Mouse (Mus musculus) adrenal gland, adult (tissue): ENCODE data around the gene Mif4gd.

Source experiments
- DNase-seq, 2 experiments: peaks; one replicate each; pipeline ENCODE4 v3.0.0; 2022 to 2023; ENCODE audit warnings: low spot score in 1 of 2; ENCODE audit not compliant: inconsistent age in 2 of 2

The Mif4gd gene

DNA sequence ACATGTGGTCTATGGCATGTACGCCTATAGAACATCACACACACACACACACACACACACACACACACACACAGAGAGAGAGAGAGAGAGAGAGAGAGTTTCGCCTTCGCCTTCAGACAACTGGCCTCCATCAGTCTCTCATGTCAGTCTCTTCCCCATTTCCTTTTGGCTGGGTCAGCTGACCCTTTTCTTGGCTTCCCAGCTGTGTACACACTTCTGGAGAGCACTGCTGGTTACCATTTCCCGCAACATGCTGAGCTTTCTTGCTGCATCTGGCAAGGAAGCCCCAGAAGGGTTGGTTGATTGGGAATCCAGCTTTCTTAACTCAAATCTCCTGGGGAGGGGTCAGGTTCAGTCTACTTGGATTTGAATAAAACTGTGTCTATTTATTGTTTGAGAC lies 21.3 kb upstream of the Mif4gd start:
- DNase-seq = no peak

DNA sequence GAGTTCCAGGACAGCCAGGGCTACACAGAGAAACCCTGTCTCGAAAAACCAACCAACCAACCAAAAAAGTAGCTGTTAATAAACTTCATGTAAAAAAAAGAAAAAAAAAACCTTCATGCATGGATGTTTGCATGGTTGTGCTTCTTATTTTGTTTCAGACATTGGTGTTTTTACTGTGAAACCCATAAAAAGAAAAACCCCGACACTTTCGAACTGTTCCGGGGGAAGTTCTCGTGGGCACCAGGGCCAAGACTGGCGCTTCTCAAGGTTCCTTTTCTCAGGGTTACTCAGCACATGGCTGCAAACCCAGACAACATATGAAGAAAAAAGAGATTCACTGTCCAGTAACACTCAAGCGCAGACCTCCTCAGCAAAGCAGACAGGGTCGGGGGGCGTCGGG lies 20.1 kb upstream of the Mif4gd start:
- DNase-seq = no peak

DNA sequence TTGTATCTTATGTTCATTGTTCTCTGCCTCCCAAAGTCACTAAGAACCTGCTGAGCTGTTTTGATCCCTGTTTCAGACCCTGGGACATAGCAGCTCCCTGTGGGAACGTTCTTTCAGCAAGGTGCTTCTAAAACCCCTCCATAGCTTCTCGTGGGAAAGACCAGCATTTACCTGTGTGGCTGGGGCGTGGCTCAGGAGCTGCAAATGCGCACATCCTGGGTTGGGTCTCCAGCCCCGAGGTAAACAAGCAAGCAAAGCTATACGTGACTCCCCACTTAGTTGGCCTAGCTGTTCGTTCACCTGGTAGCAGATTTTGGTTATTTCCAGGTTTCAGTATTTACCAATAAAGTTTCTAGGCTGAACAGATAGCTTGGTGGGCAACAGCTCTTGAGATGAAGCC lies 19.5 kb upstream of the Mif4gd start:
- DNase-seq = no peak

DNA sequence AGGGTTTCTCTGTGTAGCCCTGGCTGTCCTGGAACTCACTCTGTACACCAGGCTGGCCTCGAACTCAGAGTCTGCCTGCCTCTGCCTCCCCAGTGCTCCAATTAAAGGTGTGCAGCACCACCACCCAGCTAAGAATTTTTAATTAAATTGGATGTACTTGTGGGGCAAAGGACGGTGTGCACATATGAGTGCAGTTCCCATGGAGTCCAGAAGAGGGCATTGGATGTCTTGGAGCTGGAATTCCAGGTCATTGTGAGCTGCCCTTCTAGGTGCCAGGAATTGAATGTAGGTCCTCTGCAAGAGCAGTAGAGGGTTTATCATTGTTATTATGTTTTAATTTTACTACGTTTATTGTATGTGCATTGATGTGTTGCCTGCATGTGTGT lies 18.7 kb upstream of the Mif4gd start:
- DNase-seq = peak in 1 of 2 experiments; percentile 85

DNA sequence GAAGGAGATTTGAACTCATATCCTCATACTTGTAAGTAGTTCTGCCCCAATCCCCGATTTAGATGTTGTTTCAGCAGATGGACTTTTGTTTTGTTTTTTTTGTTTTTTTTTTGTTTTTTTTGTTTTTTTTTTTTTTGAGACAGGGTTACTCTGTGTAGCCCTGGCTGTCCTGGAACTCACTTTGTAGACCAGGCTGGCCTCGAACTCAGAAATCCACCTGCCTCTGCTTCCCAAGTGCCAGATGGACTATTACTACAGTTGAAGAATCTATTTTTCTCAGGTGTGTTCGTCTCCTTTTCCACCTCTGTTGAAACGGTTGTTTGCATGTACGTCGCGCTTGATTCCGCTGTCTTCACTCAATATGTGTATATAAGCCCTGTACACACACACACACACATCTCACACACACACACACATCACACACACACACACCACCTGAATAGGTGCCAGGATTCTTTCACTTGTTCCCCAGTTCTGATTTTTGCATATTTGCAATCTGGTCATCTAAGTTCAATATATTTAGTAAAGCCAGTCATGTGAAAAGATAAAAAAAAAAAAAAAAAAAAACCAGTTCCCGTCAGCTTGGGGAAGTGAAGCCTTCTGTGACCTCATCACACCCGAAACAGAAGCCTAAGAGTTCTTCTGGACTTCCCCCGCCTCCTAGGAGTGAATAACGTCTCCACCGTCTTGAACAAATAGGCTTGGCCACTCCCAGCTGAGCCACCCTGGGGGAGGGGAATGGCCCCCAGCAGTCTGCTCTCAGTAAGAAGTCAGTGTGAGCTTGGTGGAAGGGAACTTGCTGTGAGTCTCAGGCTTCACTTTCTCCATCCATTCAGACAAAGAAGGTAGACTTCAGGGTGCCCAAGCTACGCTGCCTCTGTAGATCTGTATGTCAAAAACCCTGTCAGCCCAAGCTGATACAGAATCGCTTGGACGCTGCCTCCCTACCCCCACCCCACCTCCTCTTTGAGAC lies 18.0 kb upstream of the Mif4gd start:
- peak in 1 of 2 experiments; percentile 59 for DNase-seq

DNA sequence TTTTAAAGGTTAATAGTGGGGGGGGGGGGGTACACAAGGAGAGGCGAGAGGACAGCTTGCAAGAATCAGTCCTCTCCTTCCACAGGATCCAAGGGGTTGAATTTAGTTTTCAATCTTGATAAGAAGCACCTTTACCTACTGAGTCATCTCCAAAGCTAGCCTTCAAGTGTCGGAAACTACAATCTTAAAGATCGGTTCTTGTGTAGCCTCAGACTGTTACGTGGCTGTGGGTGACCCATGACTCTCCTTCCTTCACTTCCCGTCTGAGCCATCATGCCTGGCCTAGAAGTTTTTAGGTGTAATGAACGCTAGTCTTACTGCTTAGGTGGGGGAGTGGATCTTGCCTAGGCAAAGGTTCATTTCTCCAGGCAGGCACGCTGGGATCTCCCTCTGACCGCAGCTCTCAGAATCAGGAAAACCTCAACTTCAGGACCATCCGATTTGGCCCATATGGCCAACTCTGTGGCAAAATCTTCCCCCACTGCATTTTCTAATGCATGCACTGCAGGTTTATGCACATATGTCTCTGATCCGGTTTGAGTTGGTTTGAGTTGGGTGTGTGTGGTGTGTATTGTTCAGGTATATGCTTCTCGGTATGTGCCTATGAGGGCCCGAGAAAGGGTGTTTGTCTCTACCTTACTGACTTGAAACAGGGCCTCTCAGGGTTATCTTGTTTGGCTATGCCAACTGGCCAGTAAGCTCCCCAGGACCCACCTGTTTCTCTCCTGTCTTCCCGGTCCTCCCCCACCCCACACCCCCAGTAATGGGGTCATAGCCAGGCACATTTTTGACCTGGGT lies 17.2 kb upstream of the Mif4gd start:
- peak in 1 of 2 experiments; percentile 36 for DNase-seq

DNA sequence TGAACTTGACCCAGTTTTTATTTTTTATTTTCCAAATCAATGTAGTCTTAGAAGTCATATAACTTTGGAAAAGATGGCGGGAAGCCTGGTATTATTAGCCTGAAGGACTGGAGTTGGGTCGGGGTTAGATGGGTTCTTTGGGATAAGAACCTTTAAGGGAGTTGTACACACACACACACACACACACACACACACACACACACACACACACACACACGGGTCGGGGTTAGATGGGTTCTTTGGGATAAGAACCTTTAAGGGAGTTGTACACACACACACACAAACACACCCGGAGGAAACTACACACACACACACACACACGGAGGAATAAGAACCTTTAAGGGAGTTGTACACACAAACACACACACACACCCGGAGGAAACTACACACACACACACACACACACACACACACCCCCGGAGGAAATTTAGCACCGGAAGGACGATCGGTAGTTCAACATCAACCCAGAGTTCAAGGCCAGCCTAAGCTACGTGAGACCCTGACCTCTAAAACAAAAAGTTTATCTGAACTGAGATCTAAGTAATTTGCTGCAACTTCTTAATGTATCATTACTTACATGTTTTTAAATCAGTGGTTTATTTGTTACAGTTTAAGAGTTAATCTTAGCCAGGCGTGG lies 15.8 kb upstream of the Mif4gd start:
- peak in 1 of 2 experiments; percentile 47 for DNase-seq

DNA sequence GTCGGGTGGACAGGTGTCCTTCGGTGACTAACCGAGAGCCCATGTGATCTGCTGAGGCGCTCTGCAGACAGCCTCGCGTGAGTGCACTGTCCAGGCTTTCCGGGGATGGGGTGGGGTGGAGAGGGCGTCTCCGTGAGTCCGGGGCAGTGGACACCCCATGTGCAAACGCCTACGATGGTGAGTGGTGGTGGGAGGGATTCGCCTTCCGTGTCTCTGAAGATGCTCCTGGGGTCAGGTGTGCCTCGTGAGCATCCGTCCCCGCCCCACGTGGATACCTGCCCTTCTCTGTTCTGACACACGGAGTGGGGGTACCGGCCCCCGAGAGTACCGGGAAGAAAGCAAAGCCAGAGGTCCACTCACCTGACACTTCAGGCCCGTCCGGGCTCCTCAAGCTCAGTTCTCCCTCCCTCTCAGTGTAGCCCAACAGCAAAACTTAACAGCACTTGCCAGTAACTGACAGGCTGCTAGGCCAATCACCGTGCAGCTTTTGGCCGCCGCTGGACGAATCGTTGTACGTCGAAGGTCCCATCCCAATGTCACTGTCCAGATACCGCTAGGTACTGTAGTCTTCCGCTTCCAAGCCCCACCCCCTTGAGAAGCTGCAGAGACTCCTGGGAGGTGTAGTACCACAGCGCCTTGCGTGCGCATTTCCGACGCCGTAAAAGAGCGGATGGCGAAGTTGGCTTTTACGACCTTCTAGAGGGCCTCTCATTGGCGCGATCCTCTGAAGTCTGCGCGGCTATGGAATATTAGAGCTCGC lies 15.1 kb upstream of the Mif4gd start, which contains the start of gene Slc25a19:
TSS of gene Slc25a19 (minus strand) at position 591 of the 760 bp plus-strand sequence.
- peak; percentile 99 to 100 for DNase-seq

DNA sequence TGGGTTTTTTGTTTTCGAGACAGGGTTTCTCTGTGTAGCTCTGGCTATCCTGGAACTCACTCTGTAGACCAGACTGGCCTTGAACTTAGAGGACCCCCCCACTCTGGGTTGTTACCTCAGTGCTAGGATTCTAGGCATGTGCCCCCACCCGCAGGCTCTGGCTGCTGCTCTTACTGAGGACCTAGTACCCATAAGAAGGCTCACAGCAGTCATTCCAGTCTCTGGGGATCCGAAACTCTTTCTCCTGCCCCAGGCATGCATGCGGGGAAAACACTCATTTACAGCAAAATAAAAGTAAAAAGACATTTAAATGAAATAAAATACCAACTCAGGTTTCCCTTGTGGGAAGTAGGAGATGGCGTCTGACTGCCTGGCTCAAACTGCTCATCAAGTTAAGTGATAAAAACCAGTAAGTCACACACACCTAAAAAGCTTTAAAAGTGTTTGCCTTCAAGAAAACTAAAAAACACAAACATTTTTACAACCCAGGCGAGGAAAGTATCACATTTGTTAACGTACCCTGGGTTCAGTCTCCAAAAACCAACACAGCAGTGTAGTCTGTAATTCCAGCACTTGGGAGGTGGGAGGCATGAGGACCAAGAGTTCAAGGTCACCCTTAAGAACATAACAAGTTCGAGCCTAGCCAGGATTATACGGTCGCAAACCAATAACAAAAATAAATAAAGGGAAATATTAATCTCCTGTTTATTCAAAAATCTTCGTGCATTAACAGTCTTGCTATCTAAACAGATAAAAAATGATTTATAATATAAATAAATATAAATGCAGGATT lies 14.3 kb upstream of the Mif4gd start:
- peak in 1 of 2 experiments; percentile 58 for DNase-seq

DNA sequence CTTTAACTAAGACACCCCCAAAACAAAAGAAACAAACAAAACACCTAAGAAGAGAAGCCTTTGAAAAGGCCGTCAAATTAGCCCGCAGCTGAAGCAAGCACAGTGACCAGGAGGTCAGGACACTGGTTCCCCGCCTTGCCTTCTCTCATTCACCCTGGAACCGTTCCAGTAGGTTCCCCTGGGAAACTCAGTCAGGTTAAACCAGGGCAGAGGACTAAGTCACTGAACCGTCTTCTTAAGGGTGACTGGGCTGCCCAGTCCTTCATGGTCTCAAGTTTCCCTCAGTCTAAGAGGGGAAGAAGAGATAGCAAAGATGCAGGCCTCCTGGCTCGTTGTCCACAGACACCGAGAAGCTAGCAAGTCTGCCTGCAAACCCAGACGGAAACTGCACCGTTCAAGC lies 13.1 kb upstream of the Mif4gd start:
- peak in 1 of 2 experiments; percentile 73 for DNase-seq

DNA sequence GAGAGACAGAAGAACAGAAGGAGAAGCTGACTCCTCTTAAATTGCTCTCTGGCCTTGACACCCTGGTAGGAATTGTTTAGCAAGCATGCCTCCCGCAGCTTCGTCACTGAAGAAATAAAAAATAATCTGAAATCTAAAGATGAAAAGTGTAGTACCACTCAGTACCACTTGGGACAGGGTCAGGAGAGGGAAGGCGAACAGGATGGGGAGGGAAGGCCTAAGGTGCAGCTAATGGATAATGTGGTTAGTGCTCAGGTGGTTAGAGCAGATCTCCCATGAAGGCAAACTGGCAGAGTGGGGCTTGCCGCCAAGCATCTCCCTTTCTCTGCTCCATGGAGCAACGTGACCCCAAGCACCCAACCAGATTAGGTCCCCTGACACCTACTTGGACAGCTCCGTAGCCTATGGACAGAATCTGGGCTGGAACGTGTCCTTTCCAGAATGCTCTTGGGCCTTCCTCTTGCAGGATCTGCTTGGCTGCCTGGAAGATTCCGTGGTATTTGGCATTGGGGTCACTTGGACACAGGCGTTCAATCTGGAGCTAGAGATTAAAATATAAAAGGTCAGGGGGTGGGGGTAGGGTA lies 10.8 kb upstream of the Mif4gd start:
- peak in 1 of 2 experiments; percentile 68 for DNase-seq

DNA sequence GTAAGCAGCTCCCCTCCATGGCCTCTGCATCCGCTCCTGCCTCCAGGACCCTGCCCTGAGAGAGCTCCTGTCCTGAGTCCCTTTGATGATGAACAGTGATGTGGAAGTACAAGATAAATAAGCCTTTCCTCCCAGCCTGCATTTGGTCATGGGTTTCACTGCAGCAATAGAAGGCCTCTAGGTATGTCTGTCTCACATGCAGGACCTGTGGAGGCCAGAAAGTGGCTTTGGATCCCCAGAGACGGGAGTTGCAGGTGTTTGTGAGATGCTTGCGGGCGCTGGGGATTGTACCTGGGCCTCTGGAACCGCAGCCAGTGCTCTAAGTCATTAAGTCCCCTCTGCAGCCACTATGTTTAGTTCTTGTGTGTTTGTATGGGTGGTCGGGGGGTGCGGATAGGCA lies 7.2 kb upstream of the Mif4gd start:
- no peak for DNase-seq

DNA sequence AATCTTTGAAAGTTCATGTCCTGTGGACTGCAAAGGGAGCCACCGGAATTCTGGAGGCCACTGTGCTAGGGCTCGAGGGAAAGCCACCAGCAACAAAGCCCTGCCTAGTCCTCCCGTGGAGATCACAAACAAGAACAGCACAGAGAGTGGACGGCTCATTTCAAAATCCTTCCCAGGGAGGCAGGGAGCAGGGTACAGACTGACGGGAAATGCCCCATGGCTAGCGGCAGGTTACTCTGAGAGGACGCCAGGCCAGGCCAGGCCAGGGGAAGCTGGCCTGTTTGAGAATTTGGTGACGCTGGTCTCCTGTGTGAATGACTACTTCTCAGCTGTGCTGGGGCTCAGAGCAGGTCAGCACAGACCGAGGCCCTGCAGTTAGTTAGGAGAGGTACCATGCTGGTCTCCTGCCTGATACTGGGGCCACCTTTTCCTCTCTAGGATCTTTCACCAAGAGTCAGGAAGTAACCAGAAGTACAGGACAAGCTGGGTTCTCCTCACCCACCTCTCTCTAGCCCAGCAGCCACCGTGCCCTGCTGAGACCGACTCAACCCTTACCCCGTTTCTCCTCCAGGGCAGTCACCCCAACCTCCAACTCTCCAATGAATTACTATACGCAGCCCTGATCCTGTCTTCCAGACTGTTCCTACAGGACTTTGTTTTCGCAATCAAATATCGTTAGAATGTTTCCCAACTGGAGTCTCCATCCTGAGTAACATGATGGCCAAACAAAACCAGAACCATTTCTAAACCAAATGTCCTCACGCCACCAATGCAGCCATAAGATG lies 6.2 kb upstream of the Mif4gd start:
- peak in 1 of 2 experiments; percentile 49 for DNase-seq

DNA sequence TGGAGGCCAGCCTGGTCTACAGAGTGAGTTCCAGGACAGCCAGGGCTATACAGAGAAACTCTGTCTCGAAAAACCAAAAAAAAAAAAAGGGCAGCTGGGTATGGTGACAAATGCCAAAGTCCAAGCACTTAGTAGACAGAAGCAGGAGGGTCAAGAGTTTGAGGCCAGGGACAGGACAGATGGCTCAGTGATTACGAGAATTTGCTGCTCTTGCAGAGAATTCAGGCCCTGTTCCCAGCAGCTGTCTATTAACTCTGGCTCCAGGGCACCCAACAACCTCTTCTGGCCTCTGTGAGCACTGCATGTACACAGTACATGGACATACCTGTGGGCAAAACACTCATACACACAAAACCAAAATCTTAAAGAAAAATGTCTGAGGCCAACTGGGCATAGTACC lies 5.2 kb upstream of the Mif4gd start:
- DNase-seq = no peak

DNA sequence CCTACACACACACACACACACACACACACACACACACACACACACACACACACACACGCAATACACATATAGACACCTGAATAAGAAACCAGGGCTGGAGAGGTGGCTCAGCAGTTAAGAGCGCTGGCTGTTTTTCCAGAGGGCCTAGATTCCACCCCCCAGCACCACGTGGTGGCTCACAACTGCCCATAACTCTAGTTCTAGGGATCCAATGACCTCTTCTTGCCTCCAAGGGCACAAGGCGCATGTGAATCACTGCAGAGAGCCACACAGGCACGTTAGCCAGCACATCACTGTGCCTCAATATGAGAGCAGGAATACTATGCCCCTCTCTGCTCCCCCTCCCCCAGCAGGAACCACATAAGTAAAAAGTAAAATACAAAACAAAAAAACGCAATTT lies 4.1 kb upstream of the Mif4gd start:
- DNase-seq = peak; percentile 74 to 91

DNA sequence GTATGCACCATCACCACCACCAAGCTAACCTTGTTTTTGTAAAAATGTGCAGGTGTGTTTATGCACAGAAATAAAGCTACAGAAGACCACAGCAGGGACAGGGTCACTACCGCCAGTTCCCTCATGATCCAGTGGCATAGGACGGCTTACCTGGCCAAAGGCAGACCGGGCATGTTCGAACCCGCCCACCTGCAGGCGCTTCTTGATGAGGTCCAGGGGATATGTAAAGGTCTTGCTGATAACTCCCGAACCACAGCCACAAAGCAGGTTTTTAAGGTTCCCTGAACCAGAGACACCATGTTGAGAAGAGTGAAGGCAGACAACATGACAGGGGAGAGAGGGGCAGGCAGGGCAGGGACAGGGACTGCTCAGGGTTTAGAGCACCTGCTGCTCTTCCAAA lies 3.6 kb upstream of the Mif4gd start:
- DNase-seq = peak in 1 of 2 experiments; percentile 67

DNA sequence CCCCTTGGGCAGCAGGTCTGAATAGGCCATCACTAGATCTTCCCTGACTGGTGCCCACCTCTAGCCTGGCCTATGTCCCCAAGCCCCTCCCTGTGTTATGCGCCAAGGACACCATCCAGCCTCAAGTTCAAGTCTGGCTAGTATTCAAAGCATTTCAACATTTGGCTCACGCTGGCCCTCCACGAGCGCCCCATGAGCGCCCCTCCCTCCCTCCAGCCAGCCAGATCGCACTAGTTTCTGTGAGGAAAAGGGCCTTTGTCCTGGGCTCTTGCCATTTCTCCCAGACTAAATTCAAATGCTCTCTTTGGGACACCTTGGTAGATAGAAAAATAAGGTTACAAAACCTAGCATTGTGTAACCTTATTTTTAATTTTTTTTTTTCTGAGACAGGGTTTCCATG lies 3.1 kb upstream of the Mif4gd start:
- DNase-seq = peak; percentile 61 to 89

DNA sequence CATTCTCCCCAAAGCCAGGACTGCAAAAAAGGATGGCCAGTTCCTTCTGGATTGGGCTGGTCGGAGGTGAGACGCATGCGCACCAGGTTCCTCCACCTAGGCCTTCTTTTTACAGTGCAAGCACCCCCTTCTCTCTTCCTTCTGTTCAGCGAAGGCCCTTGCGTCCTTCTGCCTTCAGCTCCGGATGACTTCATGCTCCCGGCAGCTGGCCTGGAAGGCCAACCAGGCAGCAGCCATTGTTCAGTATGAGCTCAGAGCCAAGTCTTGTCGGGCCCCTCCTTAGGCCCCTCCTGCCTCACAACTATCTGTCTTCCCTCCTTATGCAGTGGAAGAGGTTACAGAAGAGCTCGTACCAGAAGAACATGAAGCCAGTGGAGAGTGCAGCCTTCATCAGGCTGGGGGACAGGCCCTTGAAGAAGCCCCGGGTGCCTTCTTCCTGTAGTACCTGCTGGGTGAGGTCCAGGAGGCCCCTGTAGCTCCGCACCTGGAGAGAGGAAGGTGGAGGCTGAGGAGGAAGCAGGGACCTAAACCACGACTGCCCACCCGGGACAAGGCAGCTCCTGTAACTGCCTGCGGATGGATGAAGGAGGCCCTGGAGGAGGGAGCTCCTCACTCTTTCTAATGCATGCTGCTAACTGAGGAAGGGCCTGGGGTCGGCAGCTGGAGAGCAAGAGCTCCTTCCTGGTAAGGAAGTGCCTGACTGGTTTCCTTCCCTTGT lies 2.5 kb upstream of the Mif4gd start:
- peak; percentile 76 to 87 for DNase-seq
